Mouse (Mus musculus): Measurements from ENCODE around the gene Lrr1.

- no peak for TF ChIP-seq CTCF (IDR thresholded peaks at IDR 0.05)
- no peak for TF ChIP-seq EP300 (IDR thresholded peaks at IDR 0.05)
Observed at GRCm38 (mm10) chr12:69131267-69131666, 37.3 kb upstream of the Lrr1 start.

All from lung, postnatal 0 days (tissue).